Mouse (Mus musculus) embryonic facial prominence, embryonic 10.5 days (tissue): ENCODE data around the gene Acsbg2. TPM values are rescaled to one million over a fixed set of nuclear protein-coding genes. Genes with fewer than 3 reads are reported as not detected.

Experiments used
- DNase-seq: peaks from one replicate; pipeline ENCODE4 v3.0.0-alpha.2; 2017; ENCODE audit warnings: low spot score
- H3K27ac ChIP-seq: fragments of 300-500 bp; sonication (generic); replicated peaks from 2 replicates; pipeline ENCODE4 v1.5.1; 2016; ENCODE audit warnings: mild to moderate bottlenecking
- H3K27me3 ChIP-seq: fragments of 300-500 bp; sonication (generic); replicated peaks from 2 replicates; pipeline ENCODE4 v1.6.1; 2016; ENCODE audit warnings: low read depth, mild to moderate bottlenecking; ENCODE audit not compliant: poor library complexity, severe bottlenecking
- H3K36me3 ChIP-seq: fragments of 300-500 bp; sonication (generic); replicated peaks from 2 replicates; pipeline ENCODE4 v1.6.1; 2016; ENCODE audit warnings: mild to moderate bottlenecking, moderate library complexity
- H3K4me1 ChIP-seq: fragments of 300-500 bp; sonication (generic); 2 replicates; pipeline ENCODE4 v1.6.1; 2016
- H3K4me3 ChIP-seq: fragments of 300-500 bp; sonication (generic); 2 replicates; pipeline ENCODE4 v1.5.1; 2016; ENCODE audit warnings: mild to moderate bottlenecking, moderate library complexity
- H3K9me3 ChIP-seq: fragments of 300-500 bp; sonication (generic); 2 replicates; pipeline ENCODE4 v1.6.1; 2016; ENCODE audit warnings: mild to moderate bottlenecking
- WGBS: fragments of 180-500 bp; shearing (Covaris S2); methylation state at CpG from one replicate; pipeline ENCODE4 v1.1.7; 2016; 5-methylcytosine and 5-hydroxymethylcytosine counted together
- polyA plus RNA-seq: library from polyadenylated mRNA; unstranded; fragments of >200 nt; fragmentation: Nextera tagmentation; extraction: Ambion mirVana; gene quantifications from 2 replicates; pipeline ENCODE4 v1.2.1, GENCODE M21; 2016

Gene Acsbg2
- polyA plus RNA-seq, 1 experiment from 2014 or later, result not detected

- Histone ChIP-seq H3K4me3 (no peak overlapping the region), H3K27ac (no peak overlapping the region), H3K4me1 (no peaks in the 10 kb centered on the region), H3K36me3 (peaks cover 74% of the 10 kb centered on the region), H3K9me3 (peaks cover 4% of the 10 kb centered on the region; the same call in 1 of the 2 replicates), H3K27me3 (no peaks in the 10 kb centered on the region)
- DNase-seq, result no peak
- WGBS, result 94% methylated on average over 2 of the region's 2 CpGs
Measured at GRCm38 (mm10) chr17:56890018-56890417, 15.8 kb upstream of the Acsbg2 start.

GRCm38 (mm10) chr17:56888050-56888449, 13.8 kb upstream of the Acsbg2 start:
- whole genome bisulfite sequencing, result 88% methylated on average over 2 of the region's 3 CpGs
- H3K27me3 ChIP-seq, result no peaks in the 10 kb centered on the region
- H3K4me3 ChIP-seq, result no peak overlapping the region
- H3K4me1 ChIP-seq, result no peaks in the 10 kb centered on the region
- no peak for DNase-seq
- no peak overlapping the region for H3K27ac ChIP-seq
- H3K36me3 ChIP-seq, result peaks cover 55% of the 10 kb centered on the region
- peaks cover 6% of the 10 kb centered on the region; the same call in 1 of the 2 replicates for H3K9me3 ChIP-seq

- H3K27me3 ChIP-seq, result no peaks in the 10 kb centered on the region
Measured at GRCm38 (mm10) chr17:56884809-56885208, 10.6 kb upstream of the Acsbg2 start.

GRCm38 (mm10) chr17:56884331-56884730, 10.1 kb upstream of the Acsbg2 start:
- no peak for DNase-seq
- Histone ChIP-seq H3K9me3 (peaks cover 7% of the 10 kb centered on the region; the same call in 1 of the 2 replicates), H3K4me3 (no peak overlapping the region), H3K27me3 (no peaks in the 10 kb centered on the region), H3K4me1 (no peaks in the 10 kb centered on the region), H3K36me3 (peaks cover 17% of the 10 kb centered on the region), H3K27ac (no peak overlapping the region)
- WGBS, result 84% methylated on average over 5 of the region's 5 CpGs

More at GRCm38 (mm10) chr17:56884809-56885208, 10.6 kb upstream of the Acsbg2 start:
- no peak overlapping the region for H3K27ac ChIP-seq
- peaks cover 7% of the 10 kb centered on the region; the same call in 1 of the 2 replicates for H3K9me3 ChIP-seq
- no peaks in the 10 kb centered on the region for H3K4me1 ChIP-seq
- no peak for DNase-seq
- WGBS, result 94% methylated on average over 17 of the region's 17 CpGs
- no peak overlapping the region for H3K4me3 ChIP-seq
- peaks cover 22% of the 10 kb centered on the region for H3K36me3 ChIP-seq

- peaks cover 10% of the 10 kb centered on the region for H3K36me3 ChIP-seq
- DNase-seq, result no peak
- no peaks in the 10 kb centered on the region for H3K4me1 ChIP-seq
- no peak overlapping the region for H3K27ac ChIP-seq
- 49% methylated on average over 17 of the region's 17 CpGs for WGBS
- H3K9me3 ChIP-seq, result peaks cover 7% of the 10 kb centered on the region; the same call in 1 of the 2 replicates
- no peaks in the 10 kb centered on the region for H3K27me3 ChIP-seq
- no peak overlapping the region for H3K4me3 ChIP-seq
Measured at GRCm38 (mm10) chr17:56883612-56884011, 9.4 kb upstream of the Acsbg2 start.

- WGBS, result 91% methylated on average over 19 of the region's 19 CpGs
- no peaks in the 10 kb centered on the region for H3K36me3 ChIP-seq
- H3K4me1 ChIP-seq, result no peaks in the 10 kb centered on the region
- no peaks in the 10 kb centered on the region for H3K9me3 ChIP-seq
- no peak overlapping the region for H3K4me3 ChIP-seq
- H3K27ac ChIP-seq, result no peak overlapping the region
- no peaks in the 10 kb centered on the region for H3K27me3 ChIP-seq
- DNase-seq, result no peak
Measured at GRCm38 (mm10) chr17:56877426-56877825, 3.2 kb upstream of the Acsbg2 start.

- no peaks in the 10 kb centered on the region for H3K36me3 ChIP-seq
- 52% methylated on average over 8 of the region's 8 CpGs for whole genome bisulfite sequencing
- no peak for DNase-seq
- H3K4me1 ChIP-seq, result no peaks in the 10 kb centered on the region
- no peaks in the 10 kb centered on the region for H3K9me3 ChIP-seq
- H3K27ac ChIP-seq, result no peak overlapping the region
- no peak overlapping the region for H3K4me3 ChIP-seq
- no peaks in the 10 kb centered on the region for H3K27me3 ChIP-seq
Measured at GRCm38 (mm10) chr17:56876981-56877380, 2.7 kb upstream of the Acsbg2 start.

GRCm38 (mm10) chr17:56876465-56876864, 2.2 kb upstream of the Acsbg2 start:
- Histone ChIP-seq H3K27ac (no peak overlapping the region), H3K4me3 (no peak overlapping the region), H3K36me3 (no peaks in the 10 kb centered on the region), H3K4me1 (no peaks in the 10 kb centered on the region), H3K9me3 (no peaks in the 10 kb centered on the region), H3K27me3 (no peaks in the 10 kb centered on the region)
- DNase-seq, result no peak
- WGBS, result 82% methylated on average over 3 of the region's 3 CpGs

GRCm38 (mm10) chr17:56874936-56875651, 847 bp upstream of the Acsbg2 start, which contains the start of gene 1700061G19Rik:
Gene 1700061G19Rik (plus strand): TSS chr17:56875477.
- Histone ChIP-seq H3K27me3 (no peaks in the 10 kb centered on the region), H3K4me3 (no peak within 1 kb of the TSS), H3K9me3 (no peaks in the 10 kb centered on the region), H3K36me3 (no peaks in the 10 kb centered on the region), H3K4me1 (no peaks in the 10 kb centered on the region), H3K27ac (no peak within 1 kb of the TSS)
- WGBS, result 87% methylated on average over 12 of the region's 12 CpGs
- DNase-seq, result no peak

GRCm38 (mm10) chr17:56872512-56872911, 1.7 kb downstream of the Acsbg2 start:
- Histone ChIP-seq H3K9me3 (no peaks in the 10 kb centered on the region), H3K36me3 (no peaks in the 10 kb centered on the region), H3K27me3 (no peaks in the 10 kb centered on the region), H3K4me1 (no peaks in the 10 kb centered on the region), H3K27ac (no peak overlapping the region), H3K4me3 (no peak overlapping the region)
- no peak for DNase-seq
- 78% methylated on average over 7 of the region's 7 CpGs for WGBS

- Histone ChIP-seq H3K27me3 (no peaks in the 10 kb centered on the region), H3K4me1 (no peaks in the 10 kb centered on the region), H3K27ac (no peak overlapping the region), H3K4me3 (no peak overlapping the region), H3K9me3 (peaks cover 7% of the 10 kb centered on the region), H3K36me3 (no peaks in the 10 kb centered on the region)
- DNase-seq, result no peak
- 69% methylated on average over 8 of the region's 8 CpGs for WGBS
Measured at GRCm38 (mm10) chr17:56871767-56872166, 2.5 kb downstream of the Acsbg2 start.

- Histone ChIP-seq H3K36me3 (no peaks in the 10 kb centered on the region), H3K27me3 (no peaks in the 10 kb centered on the region), H3K4me1 (no peaks in the 10 kb centered on the region), H3K27ac (no peak overlapping the region), H3K9me3 (peaks cover 11% of the 10 kb centered on the region), H3K4me3 (no peak overlapping the region)
- WGBS, result 76% methylated on average over 15 of the region's 15 CpGs
- DNase-seq, result no peak
Measured at GRCm38 (mm10) chr17:56870287-56870953, 3.8 kb downstream of the Acsbg2 start.

- Histone ChIP-seq H3K4me3 (no peak overlapping the region), H3K36me3 (no peaks in the 10 kb centered on the region), H3K9me3 (peaks cover 11% of the 10 kb centered on the region), H3K27ac (no peak overlapping the region), H3K27me3 (no peaks in the 10 kb centered on the region), H3K4me1 (no peaks in the 10 kb centered on the region)
- DNase-seq, result no peak
- 58% methylated on average over 9 of the region's 9 CpGs for WGBS
Measured at GRCm38 (mm10) chr17:56869481-56869977, 4.7 kb downstream of the Acsbg2 start.
